Mouse (Mus musculus) heart, postnatal 0 days (tissue): ENCODE measurements around the gene Ppp2r5e.

Experiments used
- CTCF ChIP-seq: IDR thresholded peaks from 2 replicates; pipeline ENCODE4 v1.5.1; 2016; ENCODE audit warnings: antibody characterized with exemption, control low read depth, low read depth
- EP300 ChIP-seq: IDR thresholded peaks from 2 replicates; pipeline ENCODE4 v1.6.1; 2016; ENCODE audit warnings: antibody characterized with exemption, low read depth

DNA sequence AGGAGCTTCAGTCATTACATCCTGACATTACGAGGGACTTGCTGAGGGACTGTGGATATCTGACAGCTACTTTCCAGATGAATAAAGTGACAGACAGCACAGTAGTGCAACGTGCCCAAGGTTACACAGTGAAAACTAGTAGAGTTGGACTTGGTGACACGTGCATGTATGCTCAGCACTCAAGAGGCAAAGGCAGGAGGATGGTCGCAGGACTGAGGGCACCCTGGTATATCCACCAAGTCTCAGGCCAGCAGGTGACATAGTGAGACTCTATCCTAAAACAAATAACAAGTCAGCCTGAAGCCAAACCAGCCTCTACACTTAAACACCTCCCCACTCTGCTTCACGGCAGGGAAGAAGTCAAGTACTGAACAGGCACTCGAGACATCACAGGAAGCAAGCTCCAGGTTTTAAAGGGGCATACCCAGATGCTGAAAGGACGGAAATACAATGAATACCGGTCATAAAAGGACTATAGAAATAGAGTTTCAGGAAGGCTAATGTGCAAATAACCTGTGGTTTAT, 116.6 kb downstream of the Ppp2r5e start:
- TF ChIP-seq CTCF (no peak), EP300 (no peak)
